Mouse (Mus musculus) liver (tissue): ENCODE data around the gene Mylpf.

ENCODE experiments used
- DNase-seq: peaks from one replicate; pipeline ENCODE4 v3.0.0-alpha.2; 2020; ENCODE audit warnings: mixed read lengths

Gene Mylpf

GRCm38 (mm10) chr7:127207374-127208294 is 1.1 kb upstream of the Mylpf start:
- DNase-seq, result peak; percentile 55

- DNase-seq, result no peak
These were observed 466 bp upstream of the Mylpf start, which contains the start of gene Tbc1d10b for GRCm38 (mm10) chr7:127208295-127208552. TSS of gene Tbc1d10b (minus strand) at chr7:127208468.

DNA sequence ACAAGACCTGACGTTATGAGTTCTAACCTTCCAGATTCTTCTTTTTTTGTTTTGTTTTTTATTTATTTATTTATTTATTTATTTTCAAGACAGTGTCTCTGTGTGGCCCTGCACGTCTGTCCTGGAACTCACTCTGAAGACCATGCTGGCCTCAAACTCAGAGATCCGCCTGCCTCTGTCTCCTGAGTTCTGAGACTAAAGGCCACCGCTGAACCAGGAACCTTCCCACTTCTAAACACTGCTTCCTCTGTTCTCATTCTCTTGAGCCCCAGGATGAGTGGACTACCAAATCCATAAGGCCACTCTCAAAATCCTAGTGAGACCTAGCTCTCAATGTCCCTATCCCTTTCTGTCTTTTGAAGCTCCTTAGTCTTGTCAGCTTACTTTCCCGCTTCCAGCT is 1.2 kb downstream of the Mylpf start:
- DNase-seq, result no peak

DNA sequence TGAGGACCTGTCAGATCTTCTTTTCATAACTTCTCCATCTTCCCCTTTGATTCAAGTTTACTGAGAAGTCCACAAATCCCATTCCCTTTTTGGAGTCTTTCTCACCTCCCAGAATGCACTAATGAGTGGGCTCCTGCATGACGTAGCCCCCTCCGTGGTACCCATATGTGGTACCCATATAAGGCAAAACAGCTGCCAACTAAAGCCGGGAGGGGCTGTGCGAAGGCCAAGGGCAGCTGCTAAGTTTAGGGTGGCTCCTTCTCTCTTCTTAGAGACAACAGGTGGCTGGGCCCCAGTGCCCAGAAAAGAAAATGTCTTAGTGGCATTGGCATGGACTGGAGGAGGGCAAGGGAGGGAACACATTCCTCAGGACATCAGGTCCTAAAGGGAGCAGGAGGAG is 1.6 kb downstream of the Mylpf start:
- no peak for DNase-seq

GRCm38 (mm10) chr7:127211014-127211745 is 2.5 kb downstream of the Mylpf start:
- DNase-seq, result no peak

- no peak for DNase-seq
These were observed 4.0 kb downstream of the Mylpf start for GRCm38 (mm10) chr7:127212432-127213250.

DNA sequence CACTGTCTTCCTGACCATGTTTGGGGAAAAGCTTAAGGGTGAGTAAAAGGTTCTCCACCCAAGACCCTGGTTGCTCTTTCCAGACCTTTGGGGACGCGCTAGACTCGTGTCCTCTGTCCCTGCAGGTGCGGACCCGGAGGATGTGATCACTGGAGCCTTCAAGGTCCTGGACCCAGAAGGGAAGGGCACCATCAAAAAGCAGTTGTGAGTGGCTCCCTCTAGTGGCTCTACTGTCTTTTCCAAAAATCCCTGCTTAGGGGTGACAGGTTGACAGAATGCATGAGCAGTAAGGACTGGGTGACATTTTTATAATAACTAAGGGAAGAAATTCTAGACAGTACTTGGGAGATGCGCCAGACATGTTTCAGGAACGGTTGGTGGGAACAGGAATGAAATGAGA is 4.8 kb downstream of the Mylpf start:
- peak; percentile 51 for DNase-seq

GRCm38 (mm10) chr7:127213930-127214329 is 5.2 kb downstream of the Mylpf start:
- no peak for DNase-seq

DNA sequence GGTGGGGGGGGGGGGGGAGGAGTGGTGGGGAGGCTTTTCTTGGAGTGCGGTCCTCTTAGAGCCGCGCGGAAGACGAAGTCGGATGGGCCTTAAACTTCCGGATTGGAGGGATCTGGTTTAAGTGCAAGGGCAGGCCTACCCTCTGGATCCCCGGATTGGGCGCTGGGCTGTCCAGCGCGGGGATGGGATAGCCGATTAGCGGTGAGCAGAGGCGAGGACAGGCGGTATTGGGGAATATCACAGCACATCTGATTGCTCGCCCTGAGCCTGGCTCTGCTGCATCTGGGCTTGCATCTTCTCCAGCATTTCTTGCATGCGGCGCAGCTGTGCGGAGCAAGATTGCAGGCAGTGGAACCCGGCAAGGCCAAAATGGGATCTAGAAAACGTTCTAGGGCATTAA is 5.8 kb downstream of the Mylpf start:
- DNase-seq, result no peak

- DNase-seq, result peak; percentile 73
These were observed 6.5 kb downstream of the Mylpf start for GRCm38 (mm10) chr7:127214981-127215871.

DNA sequence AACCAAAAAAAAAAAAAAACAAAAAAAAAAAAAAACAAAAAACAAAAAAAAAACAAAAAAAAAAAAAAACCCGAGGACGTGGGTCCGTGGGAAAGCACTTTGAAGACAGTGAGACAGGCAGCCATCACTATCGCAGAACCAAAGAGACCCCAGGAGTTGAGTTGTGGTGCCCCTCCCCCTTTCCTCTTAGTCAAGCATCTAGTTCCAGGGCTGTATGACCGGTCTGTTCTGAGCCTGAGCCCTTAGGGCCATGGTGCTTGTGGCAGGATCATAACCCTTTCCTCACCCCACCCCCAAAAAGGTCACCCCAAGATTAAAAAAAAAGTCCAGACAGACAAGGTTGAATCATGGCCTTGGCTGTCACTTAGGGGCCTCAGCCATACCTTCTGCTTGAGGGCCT is 7.6 kb downstream of the Mylpf start:
- no peak for DNase-seq

DNA sequence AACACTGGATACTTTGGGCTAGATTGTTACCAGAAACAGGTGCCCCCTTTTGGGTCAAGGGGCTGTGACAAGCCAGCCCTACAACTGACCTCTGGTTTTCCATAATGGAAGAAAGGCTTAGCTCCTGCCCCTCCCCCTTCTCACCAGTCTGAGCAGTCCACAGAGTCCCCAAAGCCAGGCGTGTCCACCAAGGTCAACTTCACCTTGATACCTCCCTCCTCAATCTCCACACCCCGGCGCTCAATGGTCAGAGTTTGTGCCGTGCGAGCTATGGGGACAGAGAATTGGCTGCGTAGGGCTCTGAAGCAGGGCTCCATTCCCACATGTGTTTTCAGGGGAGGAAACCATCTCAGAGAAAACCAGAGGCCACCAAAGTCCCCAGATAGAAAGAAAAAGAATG is 8.8 kb downstream of the Mylpf start:
- no peak for DNase-seq

DNA sequence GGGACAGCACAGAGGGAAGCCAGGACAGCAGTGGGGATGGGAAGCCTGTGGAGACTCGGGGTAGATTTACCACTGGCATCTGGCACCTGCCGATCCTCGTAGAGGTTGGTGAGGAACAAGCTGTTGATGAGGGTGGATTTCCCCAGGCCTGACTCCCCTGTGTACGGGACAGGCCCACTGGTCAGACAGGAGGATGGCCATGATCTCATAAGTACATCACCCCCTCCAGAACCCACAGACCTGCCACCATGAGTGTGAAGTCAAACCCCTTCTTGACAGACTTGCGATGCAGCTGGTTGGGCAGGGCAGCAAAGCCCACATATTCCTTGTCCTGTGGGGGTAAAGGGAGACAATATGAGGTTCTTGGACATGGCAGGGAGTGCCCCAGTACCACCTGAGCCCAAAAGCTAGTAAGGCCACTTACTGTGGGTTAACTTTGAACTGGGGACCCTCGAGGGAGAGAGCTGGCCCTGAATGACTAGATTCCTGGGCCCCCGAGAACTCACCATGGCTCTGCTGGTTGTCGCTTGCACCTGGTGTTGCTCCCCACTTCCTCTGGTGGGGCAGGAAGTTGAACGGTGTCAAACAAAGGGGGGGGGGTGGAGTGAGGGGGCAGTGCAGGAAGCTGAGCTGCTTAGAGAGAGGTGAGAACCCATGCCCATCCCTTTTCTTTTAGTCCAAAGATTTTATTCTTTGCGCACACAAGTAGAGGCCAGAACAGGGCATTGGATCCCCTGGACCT is 9.4 kb downstream of the Mylpf start:
- no peak for DNase-seq

DNA sequence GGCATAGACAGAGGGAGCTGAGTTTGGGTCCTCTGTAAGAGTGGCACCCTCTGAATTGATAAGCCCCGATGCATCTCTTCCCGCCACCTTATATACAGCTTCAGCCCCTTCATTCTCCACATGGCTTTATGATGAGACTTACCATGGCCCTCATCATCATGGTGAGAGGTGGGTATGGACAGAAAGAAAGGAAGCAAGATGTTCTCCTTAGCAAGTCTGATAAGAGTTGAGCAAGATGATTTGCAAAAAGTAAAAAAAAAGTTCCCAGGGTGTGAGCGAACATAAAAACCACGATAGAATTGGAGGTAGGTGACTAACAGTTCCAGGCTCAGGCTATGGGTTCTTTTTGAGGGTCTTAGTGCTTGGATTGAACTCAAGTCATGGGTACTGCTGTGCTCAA is 10.0 kb downstream of the Mylpf start:
- DNase-seq, result no peak

- no peak for DNase-seq
These were observed 11.8 kb downstream of the Mylpf start for GRCm38 (mm10) chr7:127220440-127220839.

DNA sequence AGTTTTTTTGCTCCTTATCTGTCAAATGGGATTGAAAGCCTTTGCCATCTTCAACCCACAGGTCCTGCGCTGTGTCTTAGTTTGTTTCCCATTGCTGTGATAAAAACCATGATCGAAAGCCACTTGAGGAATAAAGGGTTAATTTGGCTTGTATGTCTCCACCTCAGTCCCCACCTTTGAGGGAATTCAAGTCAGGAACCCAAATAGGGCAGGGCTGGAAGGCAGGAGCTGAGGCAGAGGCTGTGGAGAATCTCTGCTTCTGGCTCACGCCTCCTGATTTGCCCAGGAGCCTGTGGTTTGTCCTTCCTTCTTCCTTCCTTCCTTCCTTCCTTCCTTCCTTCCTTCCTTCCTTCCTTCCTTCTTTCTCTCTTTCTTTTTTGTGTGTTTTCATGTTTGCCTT is 14.4 kb downstream of the Mylpf start:
- no peak for DNase-seq

DNA sequence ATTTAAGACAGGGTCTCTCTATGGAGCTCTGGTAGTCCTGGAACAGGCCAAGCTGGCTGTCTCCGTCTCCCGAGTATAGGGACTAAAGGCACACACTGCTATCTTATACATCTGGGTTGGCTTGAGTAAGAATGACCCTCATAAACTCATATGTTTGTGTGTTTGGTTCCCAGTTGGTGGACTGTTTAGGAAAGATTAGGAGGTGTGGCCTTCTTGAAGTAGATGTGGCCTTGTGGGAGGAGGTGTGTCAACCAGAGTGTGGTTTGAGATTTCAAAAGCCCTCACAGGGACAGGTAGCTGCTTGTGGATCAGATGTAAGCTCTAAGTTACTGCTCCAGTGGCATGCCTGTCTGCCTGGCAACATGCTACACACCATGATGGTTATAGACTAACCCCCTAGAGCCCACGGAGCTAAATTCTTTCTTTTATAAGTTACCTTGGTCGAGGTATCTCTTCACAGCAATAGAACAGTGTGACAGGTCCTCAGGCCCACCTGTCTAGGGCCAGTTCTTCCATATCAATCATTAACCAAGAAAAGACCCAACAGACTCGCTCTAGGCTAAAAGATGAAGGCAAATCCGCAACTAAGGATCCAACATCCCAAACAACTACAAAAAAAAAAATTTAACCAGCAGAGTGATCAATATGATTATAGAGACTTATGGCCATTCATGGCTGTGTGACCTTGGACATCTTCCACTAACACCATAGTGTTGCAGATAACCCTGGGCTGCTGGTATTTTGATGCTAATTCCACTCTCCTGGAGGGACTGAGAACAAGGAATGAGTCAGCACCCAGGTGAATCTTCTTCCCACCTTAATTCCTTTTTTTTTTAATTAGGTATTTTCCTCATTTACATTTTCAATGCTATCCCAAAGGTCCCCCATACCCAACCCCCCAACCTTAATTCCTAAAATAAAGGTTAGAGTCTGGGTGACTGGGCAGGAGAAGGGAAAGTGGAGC is 15.1 kb downstream of the Mylpf start:
- DNase-seq, result peak; percentile 60

GRCm38 (mm10) chr7:127224616-127225015 is 15.9 kb downstream of the Mylpf start:
- no peak for DNase-seq

- DNase-seq, result peak; percentile 79
These were observed 16.7 kb downstream of the Mylpf start for GRCm38 (mm10) chr7:127225147-127225995.
